Mouse (Mus musculus): ENCODE measurements around the gene Irgc1. TPM values are rescaled to one million over a fixed set of nuclear protein-coding genes. Genes with fewer than 3 reads are reported as not detected.

Irgc1 gene
- polyA plus RNA-seq, 1 experiment from 2014 or later = not detected

DNA sequence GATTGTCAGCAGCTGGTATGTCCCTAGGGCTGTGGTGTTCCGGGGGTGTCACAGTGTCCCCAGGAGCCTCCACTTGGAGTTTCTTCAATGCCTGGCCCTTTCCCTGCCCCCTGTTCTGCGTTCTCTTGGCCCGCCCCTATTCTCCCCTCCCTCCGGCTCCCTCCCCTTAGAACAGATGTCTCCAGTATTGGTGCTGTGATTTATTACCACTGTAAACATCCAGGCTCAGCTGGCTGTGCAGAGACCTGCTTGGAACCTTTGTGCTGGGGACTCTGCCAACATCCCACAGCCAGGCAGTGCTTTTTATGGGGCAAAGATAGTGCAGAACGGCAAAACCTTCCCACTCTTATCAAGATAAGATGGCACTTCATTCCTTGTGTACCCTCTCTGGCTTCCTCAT, 61.0 kb downstream of the Irgc1 start:
- WGBS (ENCODE audit: missing documents) = 52% methylated on average over 5 of the region's 5 CpGs
- peak overlapping the region; percentile 98 for H3K27ac ChIP-seq
- H3K4me3 ChIP-seq (ENCODE audit: inconsistent target) = no peak overlapping the region

DNA sequence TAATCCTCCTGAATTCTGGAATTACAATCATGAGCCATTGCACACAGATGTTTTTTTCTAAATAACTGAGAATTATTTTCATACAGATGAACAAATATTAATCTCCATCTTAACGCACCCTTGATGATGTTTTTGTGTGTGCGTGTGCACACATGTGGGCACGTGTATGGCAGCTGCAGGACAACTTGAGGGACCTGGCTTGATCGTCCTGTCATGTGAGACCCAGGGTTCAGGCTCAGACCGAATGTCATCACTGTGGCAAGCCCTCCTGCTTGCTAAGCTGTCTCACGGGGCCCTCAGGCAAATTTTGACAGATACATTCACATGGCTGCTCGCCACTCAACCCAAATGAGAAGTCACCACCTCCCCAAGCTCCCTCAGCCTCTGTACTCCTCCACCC, 61.6 kb downstream of the Irgc1 start:
- WGBS (ENCODE audit: missing documents) = 74% methylated on average over 7 of the region's 7 CpGs
- Histone ChIP-seq H3K36me3 (ENCODE audit: inconsistent target) (no peaks in the 10 kb centered on the region), H3K4me3 (ENCODE audit: inconsistent target) (no peak overlapping the region), H3K27ac (peak overlapping the region; percentile 98), H3K79me2 (ENCODE audit: inconsistent target) (peaks cover 54% of the 10 kb centered on the region)

More for the DNA sequence above, 61.0 kb downstream of the Irgc1 start:
- Histone ChIP-seq H3K36me3 (ENCODE audit: inconsistent target) (no peaks in the 10 kb centered on the region), H3K79me2 (ENCODE audit: inconsistent target) (peaks cover 49% of the 10 kb centered on the region)

- Histone ChIP-seq H3K27ac (peak overlapping the region; percentile 98), H3K36me3 (ENCODE audit: inconsistent target) (no peaks in the 10 kb centered on the region), H3K4me3 (ENCODE audit: inconsistent target) (no peak overlapping the region), H3K79me2 (ENCODE audit: inconsistent target) (peaks cover 63% of the 10 kb centered on the region)
- 4% methylated on average over 13 of the region's 13 CpGs for WGBS (ENCODE audit: missing documents)
Measured at GRCm38 (mm10) chr7:24389516-24390187, 62.4 kb downstream of the Irgc1 start.

DNA sequence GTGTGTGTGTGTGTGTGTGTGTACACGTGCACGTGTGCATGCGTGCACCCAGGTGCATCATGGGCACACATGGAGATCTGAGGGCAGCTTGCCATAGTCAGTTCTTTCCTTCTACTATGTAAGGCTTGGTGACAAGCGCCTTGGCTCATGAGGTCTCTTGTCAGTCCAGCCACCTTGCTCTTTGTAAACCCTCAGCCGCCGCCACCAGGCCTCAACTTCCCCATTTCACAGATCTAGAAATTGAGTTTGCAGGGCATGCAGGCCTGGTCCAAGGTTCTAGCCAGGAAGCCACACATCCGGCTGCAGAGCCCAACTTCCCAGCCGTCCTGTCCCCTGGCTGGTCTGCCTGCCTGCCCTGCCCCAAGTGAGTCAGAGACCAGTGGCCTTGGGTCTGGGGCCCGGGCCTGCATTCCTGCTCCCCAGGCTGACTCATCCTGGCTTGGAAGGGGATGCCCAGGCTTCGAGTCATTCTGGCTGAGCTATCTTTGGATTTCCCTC, 65.0 kb downstream of the Irgc1 start:
- H3K4me3 ChIP-seq (ENCODE audit: inconsistent target) = no peak overlapping the region
- peaks cover 5% of the 10 kb centered on the region; the same call in 1 of the 2 replicates for H3K36me3 ChIP-seq (ENCODE audit: inconsistent target)
- H3K27ac ChIP-seq = peak overlapping the region; percentile 98
- 0% methylated on average over 9 of the region's 10 CpGs for WGBS (ENCODE audit: missing documents)
- H3K79me2 ChIP-seq (ENCODE audit: inconsistent target) = peaks cover 65% of the 10 kb centered on the region

DNA sequence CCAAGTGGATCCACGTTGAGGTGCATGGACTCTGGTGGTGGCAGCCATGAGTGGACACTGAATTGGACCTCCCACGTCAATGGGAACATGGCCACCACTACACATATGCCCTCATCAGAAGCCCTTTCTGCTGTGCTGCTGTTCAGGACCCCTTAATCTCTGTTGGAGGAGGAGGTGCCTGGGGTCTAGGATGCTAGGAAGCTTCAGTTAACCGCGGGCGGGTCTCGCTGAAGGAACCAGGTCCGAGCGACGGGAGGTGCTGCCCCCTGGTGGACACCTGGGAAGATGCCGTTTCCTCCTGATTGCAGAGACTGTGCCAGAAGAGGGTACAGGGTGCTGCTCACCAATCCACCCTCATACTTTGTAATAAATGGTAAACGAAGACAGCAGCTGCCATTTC, 67.3 kb downstream of the Irgc1 start:
- peak overlapping the region; percentile 98; the same call in 1 of the 2 replicates for H3K27ac ChIP-seq
- peaks cover 76% of the 10 kb centered on the region for H3K79me2 ChIP-seq (ENCODE audit: inconsistent target)
- WGBS (ENCODE audit: missing documents) = 22% methylated on average over 11 of the region's 11 CpGs
- no peak overlapping the region for H3K4me3 ChIP-seq (ENCODE audit: inconsistent target)
- peaks cover 5% of the 10 kb centered on the region; the same call in 1 of the 2 replicates for H3K36me3 ChIP-seq (ENCODE audit: inconsistent target)

DNA sequence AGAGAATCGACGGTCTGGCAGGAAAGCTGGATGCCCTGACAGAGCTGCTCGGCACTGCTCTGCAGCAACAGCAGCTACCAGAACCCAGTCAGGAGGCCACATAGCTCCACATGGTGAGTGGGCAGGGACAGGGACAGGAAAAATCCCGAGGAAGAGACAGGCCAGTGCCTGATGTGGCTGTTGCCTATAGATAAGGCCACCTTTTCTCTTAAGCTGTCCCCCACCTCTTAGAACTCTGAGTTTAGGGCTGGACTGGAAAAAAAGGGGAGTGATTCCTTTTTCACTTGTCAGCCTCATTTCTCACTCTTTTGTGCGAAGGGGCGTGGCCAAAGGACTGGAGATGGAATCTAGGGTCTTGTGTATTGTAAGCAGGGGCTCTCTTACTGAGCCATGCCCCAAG, 68.0 kb downstream of the Irgc1 start:
- 85% methylated on average over 6 of the region's 6 CpGs for WGBS (ENCODE audit: missing documents)
- no peak overlapping the region for H3K4me3 ChIP-seq (ENCODE audit: inconsistent target)
- peak overlapping the region; percentile 7; the same call in 1 of the 2 replicates for H3K27ac ChIP-seq

DNA sequence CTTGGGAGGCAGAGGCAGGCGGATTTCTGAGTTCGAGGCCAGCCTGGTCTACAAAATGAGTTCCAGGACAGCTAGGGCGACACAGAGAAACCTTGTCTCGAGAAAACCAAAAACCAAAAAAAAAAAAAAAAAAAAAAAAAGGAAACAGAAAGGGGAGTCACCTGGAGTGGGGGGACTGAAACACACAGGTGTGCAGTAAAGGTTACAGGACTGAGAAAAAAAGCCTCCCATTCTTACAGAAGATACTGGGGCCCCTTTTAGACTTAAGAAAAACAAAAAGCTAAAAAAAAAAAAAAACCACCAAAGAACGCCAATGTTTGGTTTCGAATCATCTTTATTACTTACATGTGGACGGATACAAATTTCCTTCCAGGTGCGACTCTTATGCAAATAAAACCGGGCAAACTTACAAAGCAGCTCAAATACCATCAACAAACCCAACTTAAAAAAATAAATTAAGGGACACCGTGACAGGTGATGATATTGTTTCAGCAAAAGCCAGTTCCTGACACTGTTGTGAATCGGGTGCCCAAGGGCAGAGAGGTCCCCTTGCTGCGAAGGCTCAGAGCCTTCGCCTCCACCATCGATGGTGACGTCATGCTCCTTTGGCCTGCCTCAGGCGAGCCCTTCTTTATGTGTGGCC, 69.2 kb downstream of the Irgc1 start:
- WGBS (ENCODE audit: missing documents) = 96% methylated on average over 12 of the region's 16 CpGs
- H3K36me3 ChIP-seq (ENCODE audit: inconsistent target) = peaks cover 5% of the 10 kb centered on the region; the same call in 1 of the 2 replicates
- no peak overlapping the region for H3K4me3 ChIP-seq (ENCODE audit: inconsistent target)
- H3K79me2 ChIP-seq (ENCODE audit: inconsistent target) = peaks cover 81% of the 10 kb centered on the region
- H3K27ac ChIP-seq = no peak overlapping the region

More for the DNA sequence above, 68.0 kb downstream of the Irgc1 start:
- Histone ChIP-seq H3K36me3 (ENCODE audit: inconsistent target) (peaks cover 5% of the 10 kb centered on the region; the same call in 1 of the 2 replicates), H3K79me2 (ENCODE audit: inconsistent target) (peaks cover 80% of the 10 kb centered on the region)

Other genes with a start within 250 kb of the Irgc1 start
- gene Zfp111, start 240.9 kb downstream of the Irgc1 start, polyA plus RNA-seq (2018) = 3.9 to 7.1 TPM (median 4.4 TPM) in 3 replicates
- 0.92 to 1.6 TPM (median 1.1 TPM) in 3 replicates for gene Zfp109, start 214.7 kb downstream of the Irgc1 start, polyA plus RNA-seq (2018)
- 1.1 to 2.5 TPM (median 1.6 TPM) in 3 replicates for gene Zfp108, start 197.5 kb downstream of the Irgc1 start, polyA plus RNA-seq (2018)
- 0.32 to 0.66 TPM (median 0.48 TPM) in 3 replicates for gene Zfp93, start 181.9 kb downstream of the Irgc1 start, polyA plus RNA-seq (2018)
- gene Zfp61, start 151.1 kb downstream of the Irgc1 start, polyA plus RNA-seq (2018) = 5.6 to 8.2 TPM (median 7.2 TPM) in 3 replicates
- 1.0 to 2.1 TPM (median 1.5 TPM) in 3 replicates for gene Zfp94, start 135.6 kb downstream of the Irgc1 start, polyA plus RNA-seq (2018)
- not detected in 3 replicates for gene Tescl, start 118.4 kb downstream of the Irgc1 start, polyA plus RNA-seq (2018)
- not detected in 3 replicates for gene Lypd5, start 103.1 kb downstream of the Irgc1 start, polyA plus RNA-seq (2018)
- 11.1 to 85.5 TPM (median 12.1 TPM) in 3 replicates for gene Kcnn4, start 82.0 kb downstream of the Irgc1 start, polyA plus RNA-seq (2018)
- gene Smg9, start 52.7 kb downstream of the Irgc1 start, polyA plus RNA-seq (2018) = 19.7 to 29.3 TPM (median 20.3 TPM) in 3 replicates
- gene Plaur, start 10.2 kb upstream of the Irgc1 start, polyA plus RNA-seq (2018) = 37.1 to 79.3 TPM (median 71.4 TPM) in 3 replicates
- gene Cadm4, start 29.7 kb upstream of the Irgc1 start, polyA plus RNA-seq (2018) = not detected in 3 replicates
- 0.60 to 3.0 TPM (median 0.77 TPM) in 3 replicates for gene Zfp428, start 54.7 kb upstream of the Irgc1 start, polyA plus RNA-seq (2018)
- not detected in 3 replicates for gene AC161166.1, start 60.2 kb upstream of the Irgc1 start, polyA plus RNA-seq (2018)
- 6.1 to 11.9 TPM (median 11.5 TPM) in 3 replicates for gene Irgq, start 78.4 kb upstream of the Irgc1 start, polyA plus RNA-seq (2018)
- gene Pinlyp, start 93.8 kb upstream of the Irgc1 start, polyA plus RNA-seq (2018) = not detected in 3 replicates
- 26.7 to 70.1 TPM (median 46.9 TPM) in 3 replicates for gene Xrcc1, start 94.0 kb upstream of the Irgc1 start, polyA plus RNA-seq (2018)
- gene Ethe1, start 135.2 kb upstream of the Irgc1 start, polyA plus RNA-seq (2018) = 20.8 to 29.7 TPM (median 27.4 TPM) in 3 replicates
- gene Zfp575, start 135.3 kb upstream of the Irgc1 start, polyA plus RNA-seq (2018) = 0.10 TPM in 1 of 3 replicates, not detected in the others
- gene Phldb3, start 158.5 kb upstream of the Irgc1 start, polyA plus RNA-seq (2018) = 3.0 to 4.3 TPM (median 4.0 TPM) in 3 replicates
- gene Lypd3, start 184.3 kb upstream of the Irgc1 start, polyA plus RNA-seq (2018) = not detected in 3 replicates
- not detected in 3 replicates for gene Tex101, start 224.4 kb upstream of the Irgc1 start, polyA plus RNA-seq (2018)